Mouse (Mus musculus): ENCODE measurements around the gene Cd2bp2. TPM values are rescaled to one million over a fixed set of nuclear protein-coding genes. Genes with fewer than 3 reads are reported as not detected.

Gene Cd2bp2
- 63.4 and 67.2 TPM in 2 replicates for polyA plus RNA-seq (2012; rRNA removed)

- peak within 1 kb of the TSS; percentile 53 for H3K27ac ChIP-seq (ENCODE audit: control insufficient read depth, insufficient read depth, low read length)
- DNase-seq = peak; percentile 95
- H3K4me1 ChIP-seq (replicated peaks; ENCODE audit: control insufficient read depth, insufficient read depth, low read length) = peaks cover 18% of the 10 kb centered on the region
- peak within 1 kb of the TSS; percentile 78 for H3K4me3 ChIP-seq (ENCODE audit: control insufficient read depth, insufficient read depth, low read length)
- H3K36me3 ChIP-seq (ENCODE audit: control insufficient read depth, insufficient read depth, low read length) = peaks cover 45% of the 10 kb centered on the region
- H3K27me3 ChIP-seq (ENCODE audit: control insufficient read depth, insufficient read depth, low read length) = no peaks in the 10 kb centered on the region
- TF ChIP-seq CTCF (IDR thresholded peaks at IDR 0.05; ENCODE audit: borderline replicate concordance, control insufficient read depth, extremely low read depth, insufficient read depth, low read length, poor library complexity) = peak; percentile 43; the same call in 1 of the 2 replicates
- peak; percentile 68; the same call in 1 of the 2 replicates for TF ChIP-seq POLR2A (IDR thresholded peaks at IDR 0.05; ENCODE audit: control insufficient read depth, extremely low read depth, insufficient read depth, low read length, poor library complexity)
- under 1% methylated on average over 51 of the region's 51 CpGs for WGBS
Observed at GRCm38 (mm10) chr7:127195544-127196295, at the start of gene Cd2bp2. TSS of gene Cd2bp2 (minus strand) at chr7:127196050.

GRCm38 (mm10) chr7:127244658-127245510 is 49.0 kb upstream of the Cd2bp2 start:
- no peak for DNase-seq
- no peaks in the 10 kb centered on the region for H3K36me3 ChIP-seq (ENCODE audit: control insufficient read depth, insufficient read depth, low read length)
- peak overlapping the region; percentile 81 for H3K4me3 ChIP-seq (ENCODE audit: control insufficient read depth, insufficient read depth, low read length)
- H3K27ac ChIP-seq (ENCODE audit: control insufficient read depth, insufficient read depth, low read length) = no peak overlapping the region
- 14% methylated on average over 32 of the region's 33 CpGs for WGBS
- no peaks in the 10 kb centered on the region for H3K27me3 ChIP-seq (ENCODE audit: control insufficient read depth, insufficient read depth, low read length)
- H3K4me1 ChIP-seq (replicated peaks; ENCODE audit: control insufficient read depth, insufficient read depth, low read length) = peaks cover 13% of the 10 kb centered on the region
- TF ChIP-seq POLR2A (IDR thresholded peaks at IDR 0.05; ENCODE audit: control insufficient read depth, extremely low read depth, insufficient read depth, low read length, poor library complexity) (no peak; the same call in 1 of the 2 replicates), CTCF (IDR thresholded peaks at IDR 0.05; ENCODE audit: borderline replicate concordance, control insufficient read depth, extremely low read depth, insufficient read depth, low read length, poor library complexity) (no peak)

- WGBS = under 1% methylated on average over 56 of the region's 56 CpGs
- 0 out of 2 replicates have a peak within 1 kb of the TSS, but pooled peaks have one; percentile 8 for H3K27ac ChIP-seq (ENCODE audit: control insufficient read depth, insufficient read depth, low read length)
- TF ChIP-seq CTCF (IDR thresholded peaks at IDR 0.05; ENCODE audit: borderline replicate concordance, control insufficient read depth, extremely low read depth, insufficient read depth, low read length, poor library complexity) = 0 out of 2 replicates have a peak, but pooled peaks have one; percentile 41
- TF ChIP-seq POLR2A (IDR thresholded peaks at IDR 0.05; ENCODE audit: control insufficient read depth, extremely low read depth, insufficient read depth, low read length, poor library complexity) = peak; percentile 71; the same call in 1 of the 2 replicates
- peak; percentile 93 for DNase-seq
- H3K36me3 ChIP-seq (ENCODE audit: control insufficient read depth, insufficient read depth, low read length) = no peaks in the 10 kb centered on the region
- H3K27me3 ChIP-seq (ENCODE audit: control insufficient read depth, insufficient read depth, low read length) = no peaks in the 10 kb centered on the region
- H3K4me1 ChIP-seq (replicated peaks; ENCODE audit: control insufficient read depth, insufficient read depth, low read length) = peaks cover 13% of the 10 kb centered on the region
- H3K4me3 ChIP-seq (ENCODE audit: control insufficient read depth, insufficient read depth, low read length) = peak within 1 kb of the TSS; percentile 81
Observed at GRCm38 (mm10) chr7:127243870-127244657, 48.2 kb upstream of the Cd2bp2 start, which contains the start of gene Zfp771. TSS of gene Zfp771 (plus strand) at chr7:127244274.

- Histone ChIP-seq H3K36me3 (ENCODE audit: control insufficient read depth, insufficient read depth, low read length) (no peaks in the 10 kb centered on the region), H3K27ac (ENCODE audit: control insufficient read depth, insufficient read depth, low read length) (0 out of 2 replicates have a peak overlapping the region, but pooled peaks have one; percentile 8), H3K4me1 (replicated peaks; ENCODE audit: control insufficient read depth, insufficient read depth, low read length) (peaks cover 13% of the 10 kb centered on the region), H3K27me3 (ENCODE audit: control insufficient read depth, insufficient read depth, low read length) (no peaks in the 10 kb centered on the region), H3K4me3 (ENCODE audit: control insufficient read depth, insufficient read depth, low read length) (no peak overlapping the region)
- WGBS = 38% methylated on average over 2 of the region's 2 CpGs
- DNase-seq = no peak
- TF ChIP-seq POLR2A (IDR thresholded peaks at IDR 0.05; ENCODE audit: control insufficient read depth, extremely low read depth, insufficient read depth, low read length, poor library complexity) (no peak), CTCF (IDR thresholded peaks at IDR 0.05; ENCODE audit: borderline replicate concordance, control insufficient read depth, extremely low read depth, insufficient read depth, low read length, poor library complexity) (no peak)
Observed at GRCm38 (mm10) chr7:127243361-127243867, 47.6 kb upstream of the Cd2bp2 start.

GRCm38 (mm10) chr7:127234777-127235176 is 38.9 kb upstream of the Cd2bp2 start:
- no peak for DNase-seq
- Histone ChIP-seq H3K4me1 (replicated peaks; ENCODE audit: control insufficient read depth, insufficient read depth, low read length) (peaks cover 23% of the 10 kb centered on the region), H3K27me3 (ENCODE audit: control insufficient read depth, insufficient read depth, low read length) (no peaks in the 10 kb centered on the region), H3K27ac (ENCODE audit: control insufficient read depth, insufficient read depth, low read length) (no peak overlapping the region), H3K36me3 (ENCODE audit: control insufficient read depth, insufficient read depth, low read length) (peaks cover 20% of the 10 kb centered on the region), H3K4me3 (ENCODE audit: control insufficient read depth, insufficient read depth, low read length) (no peak overlapping the region)
- TF ChIP-seq POLR2A (IDR thresholded peaks at IDR 0.05; ENCODE audit: control insufficient read depth, extremely low read depth, insufficient read depth, low read length, poor library complexity) (no peak), CTCF (IDR thresholded peaks at IDR 0.05; ENCODE audit: borderline replicate concordance, control insufficient read depth, extremely low read depth, insufficient read depth, low read length, poor library complexity) (no peak)
- WGBS = 100% methylated on average over 2 of the region's 2 CpGs

All from thymus, adult 2 months (tissue).